Mouse (Mus musculus): ENCODE results near the gene Tdp1.

The Tdp1 gene

GRCm38 (mm10) chr12:99884269-99885261 lies at the start of gene Tdp1, which contains the start of gene Efcab11:
Tdp1 (plus strand) TSS chr12:99884517.
Efcab11 (minus strand) TSS chr12:99884439.
- DNase-seq (ENCODE audit: low read depth, low spot score) = peak; percentile 67

GRCm38 (mm10) chr12:99836404-99837131 lies 47.7 kb upstream of the Tdp1 start:
- DNase-seq (ENCODE audit: low read depth, low spot score) = no peak

- no peak for DNase-seq (ENCODE audit: low read depth, low spot score)
These were observed 46.8 kb upstream of the Tdp1 start for GRCm38 (mm10) chr12:99837528-99837927.

GRCm38 (mm10) chr12:99838109-99838508 lies 46.2 kb upstream of the Tdp1 start:
- DNase-seq (ENCODE audit: low read depth, low spot score) = no peak

- DNase-seq (ENCODE audit: low read depth, low spot score) = no peak
These were observed 45.6 kb upstream of the Tdp1 start for GRCm38 (mm10) chr12:99838703-99839102.

- DNase-seq (ENCODE audit: low read depth, low spot score) = no peak
These were observed 39.4 kb upstream of the Tdp1 start for GRCm38 (mm10) chr12:99844951-99845350.

GRCm38 (mm10) chr12:99849996-99850395 lies 34.3 kb upstream of the Tdp1 start:
- no peak for DNase-seq (ENCODE audit: low read depth, low spot score)

GRCm38 (mm10) chr12:99853323-99854258 lies 30.7 kb upstream of the Tdp1 start:
- DNase-seq (ENCODE audit: low read depth, low spot score) = no peak

GRCm38 (mm10) chr12:99856011-99856410 lies 28.3 kb upstream of the Tdp1 start:
- no peak for DNase-seq (ENCODE audit: low read depth, low spot score)

- DNase-seq (ENCODE audit: low read depth, low spot score) = no peak
These were observed 25.7 kb upstream of the Tdp1 start for GRCm38 (mm10) chr12:99858664-99859063.

GRCm38 (mm10) chr12:99859391-99860100 lies 24.8 kb upstream of the Tdp1 start:
- DNase-seq (ENCODE audit: low read depth, low spot score) = no peak

GRCm38 (mm10) chr12:99860981-99861380 lies 23.3 kb upstream of the Tdp1 start:
- DNase-seq (ENCODE audit: low read depth, low spot score) = no peak

- DNase-seq (ENCODE audit: low read depth, low spot score) = no peak
These were observed 19.7 kb upstream of the Tdp1 start for GRCm38 (mm10) chr12:99864613-99865012.

- DNase-seq (ENCODE audit: low read depth, low spot score) = no peak
These were observed 15.5 kb upstream of the Tdp1 start for GRCm38 (mm10) chr12:99868821-99869220.

- no peak for DNase-seq (ENCODE audit: low read depth, low spot score)
These were observed 10.9 kb upstream of the Tdp1 start for GRCm38 (mm10) chr12:99873443-99873842.

GRCm38 (mm10) chr12:99874609-99875008 lies 9.7 kb upstream of the Tdp1 start:
- DNase-seq (ENCODE audit: low read depth, low spot score) = no peak

GRCm38 (mm10) chr12:99883000-99883712 lies 1.2 kb upstream of the Tdp1 start:
- DNase-seq (ENCODE audit: low read depth, low spot score) = peak; percentile 89

- no peak for DNase-seq (ENCODE audit: low read depth, low spot score)
These were observed 608 bp upstream of the Tdp1 start for GRCm38 (mm10) chr12:99883713-99884105.

- DNase-seq (ENCODE audit: low read depth, low spot score) = no peak
These were observed 1.1 kb downstream of the Tdp1 start for GRCm38 (mm10) chr12:99885282-99885901.

GRCm38 (mm10) chr12:99897846-99898245 lies 13.5 kb downstream of the Tdp1 start:
- DNase-seq (ENCODE audit: low read depth, low spot score) = no peak
